Mouse (Mus musculus): Measurements from ENCODE around the gene Ermp1. TPM values are rescaled to one million over a fixed set of nuclear protein-coding genes. Genes with fewer than 3 reads are reported as not detected.

The Ermp1 gene
- polyA plus RNA-seq, 1 experiment = 11.7 TPM

- TF ChIP-seq POLR2A (IDR thresholded peaks at IDR 0.05; ENCODE audit: borderline replicate concordance, low read depth, low read length) (no peak), CTCF (IDR thresholded peaks at IDR 0.05; ENCODE audit: low read depth, low read length) (no peak)
- H3K27ac ChIP-seq (ENCODE audit: insufficient read depth, low read depth, low read length) = no peak overlapping the region
- peaks cover 5% of the 10 kb centered on the region for H3K4me1 ChIP-seq (ENCODE audit: control insufficient read depth, insufficient read depth, low read length)
- no peak overlapping the region for H3K4me3 ChIP-seq (ENCODE audit: insufficient read depth, low read length)
Observed at GRCm38 (mm10) chr19:29566512-29566911, 81.7 kb downstream of the Ermp1 start.

- H3K4me1 ChIP-seq (ENCODE audit: control insufficient read depth, insufficient read depth, low read length) = no peaks in the 10 kb centered on the region
- no peak overlapping the region for H3K27ac ChIP-seq (ENCODE audit: insufficient read depth, low read depth, low read length)
- TF ChIP-seq CTCF (IDR thresholded peaks at IDR 0.05; ENCODE audit: low read depth, low read length) (no peak), POLR2A (IDR thresholded peaks at IDR 0.05; ENCODE audit: borderline replicate concordance, low read depth, low read length) (no peak)
- H3K4me3 ChIP-seq (ENCODE audit: insufficient read depth, low read length) = no peak overlapping the region
Observed at GRCm38 (mm10) chr19:29563258-29563779, 84.9 kb downstream of the Ermp1 start.

- no peak overlapping the region for H3K27ac ChIP-seq (ENCODE audit: insufficient read depth, low read depth, low read length)
- no peak overlapping the region for H3K4me3 ChIP-seq (ENCODE audit: insufficient read depth, low read length)
- H3K4me1 ChIP-seq (ENCODE audit: control insufficient read depth, insufficient read depth, low read length) = no peaks in the 10 kb centered on the region
- TF ChIP-seq POLR2A (IDR thresholded peaks at IDR 0.05; ENCODE audit: borderline replicate concordance, low read depth, low read length) = no peak
- no peak for TF ChIP-seq CTCF (IDR thresholded peaks at IDR 0.05; ENCODE audit: low read depth, low read length)
Observed at GRCm38 (mm10) chr19:29562603-29563002, 85.6 kb downstream of the Ermp1 start.

- Histone ChIP-seq H3K4me1 (ENCODE audit: control insufficient read depth, insufficient read depth, low read length) (no peaks in the 10 kb centered on the region), H3K27ac (ENCODE audit: insufficient read depth, low read depth, low read length) (no peak overlapping the region), H3K4me3 (ENCODE audit: insufficient read depth, low read length) (no peak overlapping the region)
- TF ChIP-seq POLR2A (IDR thresholded peaks at IDR 0.05; ENCODE audit: borderline replicate concordance, low read depth, low read length) (no peak), CTCF (IDR thresholded peaks at IDR 0.05; ENCODE audit: low read depth, low read length) (no peak)
Observed at GRCm38 (mm10) chr19:29562166-29562565, 86.0 kb downstream of the Ermp1 start.

Other genes starting within 250 kb of the Ermp1 start
- 1.6 and 1.8 TPM in 2 replicates for gene Pdcd1lg2, start 237.5 kb downstream of the Ermp1 start, polyA plus RNA-seq (2012; ENCODE audit: insufficient read depth, insufficient read length, missing spikeins)
- gene Ric1, start 126.1 kb downstream of the Ermp1 start, polyA plus RNA-seq (2012; ENCODE audit: insufficient read depth, insufficient read length, missing spikeins) = 22.5 and 23.1 TPM in 2 replicates
- gene Mlana, start 49.4 kb upstream of the Ermp1 start, polyA plus RNA-seq (2012; ENCODE audit: insufficient read depth, insufficient read length, missing spikeins) = not detected in 2 replicates
- gene 9930021J03Rik, start 157.6 kb upstream of the Ermp1 start, polyA plus RNA-seq (2012; ENCODE audit: insufficient read depth, insufficient read length, missing spikeins) = 14.3 and 16.7 TPM in 2 replicates
- gene Ranbp6, start 164.6 kb upstream of the Ermp1 start, polyA plus RNA-seq (2012; ENCODE audit: insufficient read depth, insufficient read length, missing spikeins) = 7.6 and 8.6 TPM in 2 replicates